ENCODE assay signal across 20 mouse cellular contexts in the genomic region with DNA sequence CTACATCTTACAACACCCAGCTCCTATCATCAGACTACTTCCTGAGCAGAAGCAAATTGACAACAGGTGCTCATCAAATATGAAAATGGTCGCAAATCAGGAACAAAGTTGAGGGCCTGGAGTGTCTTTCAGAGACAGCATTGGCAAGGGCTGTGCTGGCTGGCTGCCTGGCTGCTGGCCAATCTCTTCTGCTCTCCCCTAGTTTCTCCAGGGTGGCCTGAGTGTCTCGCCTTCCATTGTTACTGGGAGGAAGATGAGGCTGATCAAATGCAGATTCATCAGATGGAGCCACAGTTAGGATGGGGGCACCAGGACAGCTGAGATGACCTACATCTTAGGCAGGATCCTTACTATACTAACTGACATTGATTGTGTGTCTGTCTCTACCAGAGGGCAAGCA.
DNase-seq lines count a peak whose midpoint lies in the region; ATAC-seq and TF ChIP-seq lines count a peak whose summit lies in the region.
"Had no signal": no experiment of that assay in that cellular context is flagged by ENCODE, and none has a peak within 500 bp of the region (broad histone marks: within the 10 kb centered on the region; RNA-seq: fewer than 3 reads in every experiment).

No protein-coding gene starts in this region.

- no peak overlapping the region for H3K4me2 ChIP-seq in midbrain, postnatal 0 days (ENCODE audit: low read depth, low read length, poor library complexity, severe bottlenecking)
- no peak overlapping the region for H3K4me2 ChIP-seq in midbrain, embryonic 15.5 days
- H3K4me2 ChIP-seq: embryonic facial prominence, embryonic 12.5 days; forebrain, embryonic 13.5 days; heart, embryonic 11.5 days; liver, embryonic 15.5 days had no signal

- no peak for TF ChIP-seq CTCF in midbrain, postnatal 0 days (IDR thresholded peaks at IDR 0.05)

- 75% methylated on average over 2 of the region's 2 CpGs for WGBS in midbrain, postnatal 0 days
- 77% methylated on average over 2 of the region's 2 CpGs for WGBS in midbrain, embryonic 15.5 days

- H3K9me3 ChIP-seq in midbrain, postnatal 0 days (ENCODE audit: low read length) = no peaks in the 10 kb centered on the region
- no peaks in the 10 kb centered on the region for H3K9me3 ChIP-seq in midbrain, embryonic 15.5 days
- H3K9me3 ChIP-seq: embryonic facial prominence, embryonic 12.5 days; forebrain, embryonic 13.5 days; liver, embryonic 15.5 days had no signal

- no peaks in the 10 kb centered on the region for H3K27me3 ChIP-seq in midbrain, postnatal 0 days (ENCODE audit: insufficient read depth, low read length)
- no peaks in the 10 kb centered on the region for H3K27me3 ChIP-seq in midbrain, embryonic 15.5 days (replicated peaks)
- H3K27me3 ChIP-seq: embryonic facial prominence, embryonic 12.5 days; liver, embryonic 15.5 days had no signal

- H3K4me1 ChIP-seq in midbrain, postnatal 0 days (ENCODE audit: insufficient read depth, low read length) = no peaks in the 10 kb centered on the region
- peaks cover 34% of the 10 kb centered on the region for H3K4me1 ChIP-seq in midbrain, embryonic 15.5 days
- H3K4me1 ChIP-seq: liver, embryonic 15.5 days had no signal

- H3K4me3 ChIP-seq in midbrain, postnatal 0 days (ENCODE audit: low read depth, low read length) = no peak overlapping the region
- H3K4me3 ChIP-seq in midbrain, embryonic 15.5 days = no peak overlapping the region
- H3K4me3 ChIP-seq: embryonic facial prominence, embryonic 12.5 days; forebrain, embryonic 13.5 days; liver, embryonic 15.5 days had no signal

- H3K27ac ChIP-seq in midbrain, postnatal 0 days (ENCODE audit: low read depth, low read length) = no peak overlapping the region
- no peak overlapping the region for H3K27ac ChIP-seq in midbrain, embryonic 15.5 days
- H3K27ac ChIP-seq: forebrain, embryonic 13.5 days; liver, embryonic 15.5 days; stomach, postnatal 0 days had no signal

- H3K36me3 ChIP-seq in midbrain, postnatal 0 days (ENCODE audit: insufficient read depth, low read length) = no peaks in the 10 kb centered on the region
- no peaks in the 10 kb centered on the region for H3K36me3 ChIP-seq in midbrain, embryonic 15.5 days (replicated peaks)
- H3K36me3 ChIP-seq: embryonic facial prominence, embryonic 12.5 days; liver, embryonic 15.5 days had no signal

- no peak overlapping the region for H3K9ac ChIP-seq in midbrain, postnatal 0 days (replicated peaks; ENCODE audit: low read length, poor library complexity, severe bottlenecking)
- H3K9ac ChIP-seq in midbrain, embryonic 15.5 days = no peak overlapping the region
- H3K9ac ChIP-seq: embryonic facial prominence, embryonic 12.5 days; forebrain, embryonic 13.5 days; liver, embryonic 15.5 days had no signal

- no peak for ATAC-seq in midbrain, postnatal 0 days (ENCODE audit: low FRiP score)
- ATAC-seq in midbrain, embryonic 15.5 days (replicated peaks) = no peak
- no peak for ATAC-seq in megakaryocyte progenitor cell, adult 5-6 weeks (replicated peaks; ENCODE audit: poor library complexity)

- intact Hi-C loops in gastrocnemius, postnatal 14 days (cut with DNase I; ENCODE audit: low total_unique reads) = loop anchor here (10.0 kb wide), 1 partner anchor 1278 kb away; no protein-coding TSS in a partner anchor
- intact Hi-C loops in left cerebral cortex, postnatal 4 days (cut with DNase I) = loop anchor here (10.0 kb wide), 1 partner anchor 458 kb away; no protein-coding TSS in a partner anchor
- intact Hi-C loops in left cerebral cortex, postnatal 14 days (cut with DNase I) = loop anchor here (10.0 kb wide), 1 partner anchor 258 kb away; no protein-coding TSS in a partner anchor

- DNase-seq in gastrocnemius, postnatal 10 days = peak; percentile 17
- no peak for DNase-seq in gastrocnemius, postnatal 14 days
- DNase-seq in left cerebral cortex, postnatal 4 days = peak; percentile 68
- DNase-seq in left cerebral cortex, postnatal 14 days (ENCODE audit: low spot score in 2 of 2) = no peak
- peak; percentile 37 for DNase-seq in midbrain, postnatal 0 days (ENCODE audit: low spot score)
- DNase-seq: adrenal gland, adult 2 months; cerebellum, adult 9-10 months; heart, adult 11 months; kidney, adult 8-10 months; kidney, postnatal 36 days; liver; lung, postnatal 10 days; right cerebral cortex, postnatal 14 days had no signal

Comparison
In these comparisons a context has a peak if more than half of its experiments do, and no peak if none do; other contexts are left out.
1. DNase-seq: peak in gastrocnemius, postnatal 10 days (single experiment), left cerebral cortex, postnatal 4 days (single experiment) and midbrain, postnatal 0 days (single experiment); none in gastrocnemius, postnatal 14 days (single experiment) and left cerebral cortex, postnatal 14 days (0 of 2).